Comparison of ENCODE assay signal across 31 mouse cellular contexts in genomic region chr14:34670256-34670655, GRCm38 (mm10). TPM values are rescaled to one million over a fixed set of nuclear protein-coding genes. Genes with fewer than 3 reads are reported as not detected.
DNase-seq lines count a peak whose midpoint lies in the region; ATAC-seq and TF ChIP-seq lines count a peak whose summit lies in the region.
"Had no signal": no experiment of that assay in that cellular context is flagged by ENCODE, and none has a peak within 500 bp of the region (broad histone marks: within the 10 kb centered on the region; RNA-seq: fewer than 3 reads in every experiment).

No protein-coding gene starts in this region.

- no peaks in the 10 kb centered on the region for H3K36me3 ChIP-seq in liver, embryonic 13.5 days
- no peaks in the 10 kb centered on the region for H3K36me3 ChIP-seq in liver, postnatal 0 days (replicated peaks; ENCODE audit: insufficient read depth, low read length)
- H3K36me3 ChIP-seq in intestine, embryonic 15.5 days, result no peaks in the 10 kb centered on the region
- H3K36me3 ChIP-seq: embryonic facial prominence, embryonic 13.5 days; forebrain, embryonic 10.5 days; forebrain, embryonic 15.5 days; heart, embryonic 12.5 days; stomach, embryonic 15.5 days had no signal

- H3K4me3 ChIP-seq in liver, embryonic 13.5 days (replicated peaks), result no peak overlapping the region
- no peak overlapping the region for H3K4me3 ChIP-seq in liver, postnatal 0 days (ENCODE audit: low read depth, low read length)
- no peak overlapping the region for H3K4me3 ChIP-seq in intestine, embryonic 15.5 days (replicated peaks)
- H3K4me3 ChIP-seq: embryonic facial prominence, embryonic 13.5 days; forebrain, embryonic 10.5 days; forebrain, embryonic 15.5 days; gastrocnemius, adult 2 months; heart, adult 2 months; heart, embryonic 12.5 days; stomach, embryonic 15.5 days had no signal

- no peak overlapping the region for H3K4me2 ChIP-seq in liver, embryonic 13.5 days
- H3K4me2 ChIP-seq in liver, postnatal 0 days (ENCODE audit: low read depth, low read length), result no peak overlapping the region
- no peak overlapping the region for H3K4me2 ChIP-seq in intestine, embryonic 15.5 days (replicated peaks)
- H3K4me2 ChIP-seq: embryonic facial prominence, embryonic 13.5 days; forebrain, embryonic 15.5 days; heart, embryonic 12.5 days; hindbrain, embryonic 14.5 days; stomach, embryonic 15.5 days had no signal

- TF ChIP-seq CTCF in liver, postnatal 0 days (IDR thresholded peaks at IDR 0.05; ENCODE audit: low read depth), result no peak

- H3K27me3 ChIP-seq in liver, embryonic 13.5 days, result no peaks in the 10 kb centered on the region
- no peaks in the 10 kb centered on the region for H3K27me3 ChIP-seq in liver, postnatal 0 days (ENCODE audit: insufficient read depth, low read length)
- H3K27me3 ChIP-seq in intestine, embryonic 15.5 days (replicated peaks), result no peaks in the 10 kb centered on the region
- H3K27me3 ChIP-seq: CH12.LX; embryonic facial prominence, embryonic 13.5 days; forebrain, embryonic 15.5 days; heart, embryonic 12.5 days; stomach, embryonic 15.5 days had no signal

- no peaks in the 10 kb centered on the region for H3K9me3 ChIP-seq in liver, embryonic 13.5 days (replicated peaks)
- H3K9me3 ChIP-seq in liver, postnatal 0 days (ENCODE audit: low read length), result no peaks in the 10 kb centered on the region
- H3K9me3 ChIP-seq in intestine, embryonic 15.5 days, result no peaks in the 10 kb centered on the region
- H3K9me3 ChIP-seq: embryonic facial prominence, embryonic 13.5 days; forebrain, embryonic 10.5 days; forebrain, embryonic 15.5 days; G1E; heart, embryonic 12.5 days; stomach, embryonic 15.5 days had no signal

- H3K4me1 ChIP-seq in liver, embryonic 13.5 days (replicated peaks), result peaks cover 41% of the 10 kb centered on the region
- peaks cover 14% of the 10 kb centered on the region; the same call in 1 of the 2 replicates for H3K4me1 ChIP-seq in liver, postnatal 0 days (ENCODE audit: insufficient read depth)
- no peaks in the 10 kb centered on the region for H3K4me1 ChIP-seq in intestine, embryonic 15.5 days (replicated peaks)
- H3K4me1 ChIP-seq: embryonic facial prominence, embryonic 13.5 days; heart, embryonic 12.5 days; stomach, embryonic 15.5 days had no signal

- TF ChIP-seq EP300 in liver, postnatal 0 days (IDR thresholded peaks at IDR 0.05; ENCODE audit: low read depth), result no peak

- no peak overlapping the region for H3K9ac ChIP-seq in liver, embryonic 13.5 days
- H3K9ac ChIP-seq in liver, postnatal 0 days (replicated peaks), result no peak overlapping the region
- H3K9ac ChIP-seq in intestine, embryonic 15.5 days, result no peak overlapping the region
- H3K9ac ChIP-seq: embryonic facial prominence, embryonic 13.5 days; forebrain, embryonic 15.5 days; heart, embryonic 12.5 days; hindbrain, embryonic 14.5 days; stomach, embryonic 15.5 days had no signal

- no peak for ATAC-seq in liver, embryonic 13.5 days (ENCODE audit: low read depth)
- ATAC-seq in liver, postnatal 0 days, result no peak
- ATAC-seq in CD4-positive, CD25-positive, alpha-beta regulatory T cell, adult 4 months, result peak; percentile 16
- ATAC-seq in intestine, embryonic 15.5 days, result peak; percentile 44
- ATAC-seq: forebrain, embryonic 15.5 days; lung, postnatal 0 days had no signal

- 48% methylated on average over 2 of the region's 2 CpGs for WGBS in liver, embryonic 13.5 days (ENCODE audit: insufficient replicate concordance)
- 32% methylated on average over 2 of the region's 2 CpGs for WGBS in liver, postnatal 0 days (ENCODE audit: insufficient replicate concordance)
- WGBS in intestine, embryonic 15.5 days, result 38% methylated on average over 2 of the region's 2 CpGs

- H3K27ac ChIP-seq in liver, embryonic 13.5 days, result peak overlapping the region; percentile 25
- no peak overlapping the region for H3K27ac ChIP-seq in liver, postnatal 0 days (ENCODE audit: low read depth)
- peak overlapping the region; percentile 72; the same call in 1 of the 2 replicates for H3K27ac ChIP-seq in intestine, embryonic 15.5 days
- H3K27ac ChIP-seq: embryonic facial prominence, embryonic 13.5 days; forebrain, embryonic 10.5 days; forebrain, embryonic 15.5 days; gastrocnemius, adult 2 months; heart, adult 2 months; hindbrain, embryonic 14.5 days; kidney, postnatal 0 days; macrophage; stomach, embryonic 15.5 days had no signal

- DNase-seq in liver, embryonic 13.5 days, result no peak
- DNase-seq in liver, postnatal 0 days, result no peak
- DNase-seq in spleen, postnatal 10 days (ENCODE audit: low spot score in 2 of 2), result no peak
- no peak for DNase-seq in embryo, embryonic 10 days (ENCODE audit: low spot score)
- no peak for DNase-seq in gastrocnemius, adult 18-20 months (ENCODE audit: low spot score)
- DNase-seq: adrenal gland, postnatal 14 days; cerebellum, adult 11-12 months; cerebellum, adult 9-11 months; gastrocnemius, adult 2 months; gastrocnemius, postnatal 36 days; heart, adult 2 months; kidney, adult 8-10 months; kidney, postnatal 4 days; left cerebral cortex, postnatal 4 days; lung, adult 18-20 months; midbrain, embryonic 14.5 days; right cerebral cortex, postnatal 4 days; thymus, postnatal 25 days had no signal

RNA-seq across cellular contexts. Expression of gene Wapl, which starts 3.5 kb away (rescaled TPM):
- 24.9 and 30.0 TPM in 2 replicates for polyA plus RNA-seq in liver, embryonic 13.5 days (2015; fragmentation: Nextera tagmentation; extraction: Ambion mirVana)
- 15.3 TPM in 2 replicates for polyA plus RNA-seq in liver, postnatal 0 days (2015; fragmentation: Nextera tagmentation; extraction: Ambion mirVana)
- polyA plus RNA-seq in CD4-positive, CD25-positive, alpha-beta regulatory T cell, adult 4 months (2017; shearing (Covaris generic)), result 10 to 100 TPM; 49.1 to 49.9 TPM
- 25.3 and 29.0 TPM in 2 replicates for polyA plus RNA-seq in intestine, embryonic 15.5 days (2015; fragmentation: Nextera tagmentation; extraction: Ambion mirVana)
- total RNA-seq in gastrocnemius, adult 18-20 months (2021), result 10 to 100 TPM; 34.4 to 40.5 TPM

Comparison
In these comparisons a context has a peak if more than half of its experiments do, and no peak if none do; other contexts are left out.
1. ATAC-seq: peak in CD4-positive, CD25-positive, alpha-beta regulatory T cell, adult 4 months (single experiment) and intestine, embryonic 15.5 days (single experiment); none in liver, embryonic 13.5 days (single experiment) and liver, postnatal 0 days (single experiment).